Mouse (Mus musculus): Measurements from ENCODE around the gene Gm44965. TPM values are rescaled to one million over a fixed set of nuclear protein-coding genes. Genes with fewer than 3 reads are reported as not detected.

Gm44965 gene
- polyA plus RNA-seq, 1 experiment from 2014 or later: not detected

- Histone ChIP-seq H3K9me3 (no peaks in the 10 kb centered on the region), H3K4me1 (peaks cover 3% of the 10 kb centered on the region; the same call in 1 of the 2 replicates), H3K36me3 (no peaks in the 10 kb centered on the region), H3K4me2 (no peak overlapping the region), H3K9ac (no peak overlapping the region), H3K27ac (replicated peaks) (no peak overlapping the region), H3K27me3 (replicated peaks) (peaks cover 3% of the 10 kb centered on the region; the same call in 1 of the 2 replicates), H3K4me3 (no peak overlapping the region)
- no peak for ATAC-seq (ENCODE audit: extremely low read depth, insufficient number of reproducible peaks, low FRiP score, low TSS enrichment)
- 17% methylated on average over 4 of the region's 4 CpGs for WGBS
Measured at GRCm38 (mm10) chr6:48642764-48643292, 49.1 kb downstream of the Gm44965 start.

- no peak for ATAC-seq (ENCODE audit: extremely low read depth, insufficient number of reproducible peaks, low FRiP score, low TSS enrichment)
- Histone ChIP-seq H3K4me1 (no peaks in the 10 kb centered on the region), H3K4me3 (no peak overlapping the region), H3K27ac (replicated peaks) (0 out of 2 replicates have a peak overlapping the region, but pooled peaks have one; percentile 24), H3K27me3 (replicated peaks) (peaks cover 3% of the 10 kb centered on the region; the same call in 1 of the 2 replicates), H3K9ac (peak overlapping the region; percentile 63; the same call in 1 of the 2 replicates), H3K36me3 (no peaks in the 10 kb centered on the region), H3K9me3 (no peaks in the 10 kb centered on the region), H3K4me2 (0 out of 2 replicates have a peak overlapping the region, but pooled peaks have one; percentile 22)
- 12% methylated on average over 12 of the region's 12 CpGs for WGBS
Measured at GRCm38 (mm10) chr6:48645660-48646308, 52.0 kb downstream of the Gm44965 start.

- no peaks in the 10 kb centered on the region for H3K9me3 ChIP-seq
- no peak overlapping the region; the same call in 1 of the 2 replicates for H3K9ac ChIP-seq
- no peak for ATAC-seq (ENCODE audit: extremely low read depth, insufficient number of reproducible peaks, low FRiP score, low TSS enrichment)
- H3K36me3 ChIP-seq: no peaks in the 10 kb centered on the region
- WGBS: 59% methylated on average over 4 of the region's 4 CpGs
- no peak overlapping the region for H3K4me2 ChIP-seq
- no peaks in the 10 kb centered on the region for H3K4me1 ChIP-seq
- H3K27ac ChIP-seq (replicated peaks): no peak overlapping the region
- H3K4me3 ChIP-seq: no peak overlapping the region
- H3K27me3 ChIP-seq (replicated peaks): peaks cover 3% of the 10 kb centered on the region; the same call in 1 of the 2 replicates
Measured at GRCm38 (mm10) chr6:48646309-48646690, 52.6 kb downstream of the Gm44965 start.

- Histone ChIP-seq H3K4me3 (no peak within 1 kb of the TSS), H3K4me1 (no peaks in the 10 kb centered on the region), H3K9me3 (no peaks in the 10 kb centered on the region), H3K27me3 (replicated peaks) (peaks cover 3% of the 10 kb centered on the region; the same call in 1 of the 2 replicates), H3K36me3 (no peaks in the 10 kb centered on the region), H3K27ac (replicated peaks) (no peak within 1 kb of the TSS), H3K4me2 (peak within 1 kb of the TSS; percentile 23; the same call in 1 of the 2 replicates), H3K9ac (peak within 1 kb of the TSS; percentile 30)
- ATAC-seq (ENCODE audit: extremely low read depth, insufficient number of reproducible peaks, low FRiP score, low TSS enrichment): no peak
- WGBS: 37% methylated on average over 3 of the region's 3 CpGs
Measured at GRCm38 (mm10) chr6:48646995-48647394, 53.3 kb downstream of the Gm44965 start, which contains the start of gene Gimap8. Gene Gimap8 (plus strand): TSS chr6:48647234.

- H3K4me3 ChIP-seq: no peak overlapping the region
- no peak overlapping the region for H3K9ac ChIP-seq
- H3K27me3 ChIP-seq (replicated peaks): peaks cover 3% of the 10 kb centered on the region; the same call in 1 of the 2 replicates
- no peaks in the 10 kb centered on the region for H3K4me1 ChIP-seq
- no peak overlapping the region for H3K27ac ChIP-seq (replicated peaks)
- no peaks in the 10 kb centered on the region for H3K9me3 ChIP-seq
- no peaks in the 10 kb centered on the region for H3K36me3 ChIP-seq
- 77% methylated on average over 2 of the region's 2 CpGs for WGBS
- no peak for ATAC-seq (ENCODE audit: extremely low read depth, insufficient number of reproducible peaks, low FRiP score, low TSS enrichment)
- H3K4me2 ChIP-seq: no peak overlapping the region; the same call in 1 of the 2 replicates
Measured at GRCm38 (mm10) chr6:48647611-48648010, 53.9 kb downstream of the Gm44965 start.

GRCm38 (mm10) chr6:48648779-48649178, 55.0 kb downstream of the Gm44965 start:
- no peak overlapping the region for H3K4me3 ChIP-seq
- H3K4me2 ChIP-seq: no peak overlapping the region
- WGBS: 76% methylated on average over 4 of the region's 4 CpGs
- H3K4me1 ChIP-seq: no peaks in the 10 kb centered on the region
- no peak for ATAC-seq (ENCODE audit: extremely low read depth, insufficient number of reproducible peaks, low FRiP score, low TSS enrichment)
- no peak overlapping the region for H3K9ac ChIP-seq
- H3K36me3 ChIP-seq: no peaks in the 10 kb centered on the region
- peaks cover 3% of the 10 kb centered on the region; the same call in 1 of the 2 replicates for H3K27me3 ChIP-seq (replicated peaks)
- no peak overlapping the region for H3K27ac ChIP-seq (replicated peaks)
- H3K9me3 ChIP-seq: no peaks in the 10 kb centered on the region

GRCm38 (mm10) chr6:48650041-48650440, 56.3 kb downstream of the Gm44965 start:
- peaks cover 2% of the 10 kb centered on the region; the same call in 1 of the 2 replicates for H3K27me3 ChIP-seq (replicated peaks)
- no peaks in the 10 kb centered on the region for H3K9me3 ChIP-seq
- no peak overlapping the region for H3K9ac ChIP-seq
- no peak overlapping the region for H3K27ac ChIP-seq (replicated peaks)
- no peak overlapping the region for H3K4me2 ChIP-seq
- no peaks in the 10 kb centered on the region for H3K36me3 ChIP-seq
- 83% methylated on average over 9 of the region's 9 CpGs for WGBS
- no peak for ATAC-seq (ENCODE audit: extremely low read depth, insufficient number of reproducible peaks, low FRiP score, low TSS enrichment)
- H3K4me1 ChIP-seq: no peaks in the 10 kb centered on the region
- H3K4me3 ChIP-seq: no peak overlapping the region

GRCm38 (mm10) chr6:48658721-48659120, 65.0 kb downstream of the Gm44965 start:
- H3K27ac ChIP-seq (replicated peaks): no peak overlapping the region
- no peaks in the 10 kb centered on the region for H3K9me3 ChIP-seq
- no peak overlapping the region for H3K4me3 ChIP-seq
- no peak overlapping the region for H3K9ac ChIP-seq
- no peaks in the 10 kb centered on the region for H3K4me1 ChIP-seq
- no peaks in the 10 kb centered on the region for H3K36me3 ChIP-seq
- no peak overlapping the region for H3K4me2 ChIP-seq
- WGBS: 69% methylated on average over 5 of the region's 5 CpGs
- ATAC-seq (ENCODE audit: extremely low read depth, insufficient number of reproducible peaks, low FRiP score, low TSS enrichment): no peak
- no peaks in the 10 kb centered on the region for H3K27me3 ChIP-seq (replicated peaks)

GRCm38 (mm10) chr6:48664750-48665149, 71.0 kb downstream of the Gm44965 start:
- Histone ChIP-seq H3K4me2 (no peak overlapping the region), H3K27me3 (replicated peaks) (no peaks in the 10 kb centered on the region), H3K4me1 (no peaks in the 10 kb centered on the region), H3K27ac (replicated peaks) (no peak overlapping the region), H3K36me3 (no peaks in the 10 kb centered on the region), H3K4me3 (no peak overlapping the region), H3K9ac (no peak overlapping the region), H3K9me3 (no peaks in the 10 kb centered on the region)
- no peak for ATAC-seq (ENCODE audit: extremely low read depth, insufficient number of reproducible peaks, low FRiP score, low TSS enrichment)
- WGBS: 74% methylated on average over 4 of the region's 4 CpGs

- WGBS: 80% methylated on average over 9 of the region's 9 CpGs
- Histone ChIP-seq H3K27me3 (replicated peaks) (no peaks in the 10 kb centered on the region), H3K4me3 (no peak overlapping the region)
Measured at GRCm38 (mm10) chr6:48665471-48665870, 71.7 kb downstream of the Gm44965 start.

GRCm38 (mm10) chr6:48666159-48666586, 72.4 kb downstream of the Gm44965 start:
- Histone ChIP-seq H3K4me1 (no peaks in the 10 kb centered on the region), H3K4me3 (no peak overlapping the region), H3K27me3 (replicated peaks) (no peaks in the 10 kb centered on the region), H3K36me3 (no peaks in the 10 kb centered on the region), H3K4me2 (no peak overlapping the region), H3K27ac (replicated peaks) (no peak overlapping the region), H3K9ac (no peak overlapping the region), H3K9me3 (no peaks in the 10 kb centered on the region)
- ATAC-seq (ENCODE audit: extremely low read depth, insufficient number of reproducible peaks, low FRiP score, low TSS enrichment): no peak
- WGBS: 54% methylated on average over 7 of the region's 7 CpGs

More at GRCm38 (mm10) chr6:48665471-48665870, 71.7 kb downstream of the Gm44965 start:
- Histone ChIP-seq H3K36me3 (no peaks in the 10 kb centered on the region), H3K27ac (replicated peaks) (no peak overlapping the region), H3K9me3 (no peaks in the 10 kb centered on the region), H3K9ac (no peak overlapping the region), H3K4me2 (no peak overlapping the region), H3K4me1 (no peaks in the 10 kb centered on the region)
- no peak for ATAC-seq (ENCODE audit: extremely low read depth, insufficient number of reproducible peaks, low FRiP score, low TSS enrichment)
